Mouse (Mus musculus) lung, postnatal 0 days (tissue): ENCODE results near the gene Taf9.

Experiments
- CTCF ChIP-seq: IDR thresholded peaks from 2 replicates; pipeline ENCODE4 v1.5.1; 2016; ENCODE audit warnings: antibody characterized with exemption, mild to moderate bottlenecking
- EP300 ChIP-seq: IDR thresholded peaks from 2 replicates; pipeline ENCODE4 v1.6.1; 2016; ENCODE audit warnings: antibody characterized with exemption, mild to moderate bottlenecking, control low read depth

- TF ChIP-seq CTCF (no peak), EP300 (no peak)
Observed at GRCm38 (mm10) chr13:100658091-100658490, 6.7 kb downstream of the Taf9 start.
